Mouse (Mus musculus): ENCODE measurements at regions not wholly inside any gene's neighbourhood (a gene's known extent, or its start where the extent isn't known, plus 50 kb on each side); places are given as distances from the start of the nearest gene placed in this dataset.
A peak's percentile ranks its signal among the peaks of the same experiment; 100 is the strongest.

DNA sequence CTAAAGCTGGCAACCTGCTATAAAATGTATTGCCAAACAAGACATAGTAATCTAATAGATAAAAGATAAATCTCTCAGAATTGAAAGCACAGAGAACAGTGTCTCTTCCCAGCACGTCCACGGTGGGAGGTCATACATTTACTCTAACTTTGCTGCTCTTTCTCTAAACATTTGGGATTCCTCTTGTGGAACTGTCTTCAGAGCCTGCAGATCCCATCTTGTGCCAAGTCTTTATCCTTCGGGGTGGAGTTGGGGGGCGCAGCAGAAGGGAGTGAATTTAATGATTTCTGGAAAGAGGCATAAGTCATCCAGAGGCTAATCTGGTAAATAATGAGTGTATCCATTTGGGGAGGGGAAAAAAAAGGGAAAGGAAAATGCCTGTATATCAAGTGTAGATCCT, 65.2 kb upstream of the Lifr start:
- Histone ChIP-seq H3K4me2 (ENCODE audit: low read depth, low read length) (no peak overlapping the region), H3K4me3 (ENCODE audit: low read depth, low read length) (no peak overlapping the region), H3K27me3 (ENCODE audit: control insufficient read depth, insufficient read depth, low read length) (no peaks in the 10 kb centered on the region), H3K36me3 (replicated peaks; ENCODE audit: control insufficient read depth, insufficient read depth, low read length) (no peaks in the 10 kb centered on the region), H3K4me1 (ENCODE audit: control insufficient read depth, insufficient read depth) (no peaks in the 10 kb centered on the region), H3K9ac (replicated peaks; ENCODE audit: low read depth, low read length) (no peak overlapping the region), H3K9me3 (replicated peaks; ENCODE audit: control insufficient read depth, low read length) (no peaks in the 10 kb centered on the region), H3K27ac (ENCODE audit: low read depth) (no peak overlapping the region)
- WGBS = 65% methylated on average over 4 of the region's 4 CpGs
- DNase-seq (ENCODE audit: low spot score) = no peak
- no peak for ATAC-seq (ENCODE audit: insufficient read depth, low read depth)
- no peak for TF ChIP-seq EP300 (IDR thresholded peaks at IDR 0.05; ENCODE audit: low read depth)
- no peak for TF ChIP-seq CTCF (IDR thresholded peaks at IDR 0.05; ENCODE audit: low read depth)

GRCm38 (mm10) chr15:7031297-7032043, 58.9 kb upstream of the Lifr start:
- Histone ChIP-seq H3K4me2 (ENCODE audit: low read depth, low read length) (peak overlapping the region; percentile 19), H3K4me1 (ENCODE audit: control insufficient read depth, insufficient read depth) (0 out of 2 replicates have a peak, but pooled peaks cover 5% of the 10 kb centered on the region), H3K4me3 (ENCODE audit: low read depth, low read length) (no peak overlapping the region), H3K27ac (ENCODE audit: low read depth) (0 out of 2 replicates have a peak overlapping the region, but pooled peaks have one; percentile 35), H3K36me3 (replicated peaks; ENCODE audit: control insufficient read depth, insufficient read depth, low read length) (no peaks in the 10 kb centered on the region), H3K9me3 (replicated peaks; ENCODE audit: control insufficient read depth, low read length) (no peaks in the 10 kb centered on the region), H3K9ac (replicated peaks; ENCODE audit: low read depth, low read length) (no peak overlapping the region), H3K27me3 (ENCODE audit: control insufficient read depth, insufficient read depth, low read length) (no peaks in the 10 kb centered on the region)
- peak; percentile 34 for DNase-seq (ENCODE audit: low spot score)
- ATAC-seq (ENCODE audit: insufficient read depth, low read depth) = 0 out of 2 replicates have a peak, but pooled peaks have one; percentile 36
- TF ChIP-seq EP300 (IDR thresholded peaks at IDR 0.05; ENCODE audit: low read depth) (no peak), CTCF (IDR thresholded peaks at IDR 0.05; ENCODE audit: low read depth) (no peak)
- 40% methylated on average over 6 of the region's 6 CpGs for WGBS

DNA sequence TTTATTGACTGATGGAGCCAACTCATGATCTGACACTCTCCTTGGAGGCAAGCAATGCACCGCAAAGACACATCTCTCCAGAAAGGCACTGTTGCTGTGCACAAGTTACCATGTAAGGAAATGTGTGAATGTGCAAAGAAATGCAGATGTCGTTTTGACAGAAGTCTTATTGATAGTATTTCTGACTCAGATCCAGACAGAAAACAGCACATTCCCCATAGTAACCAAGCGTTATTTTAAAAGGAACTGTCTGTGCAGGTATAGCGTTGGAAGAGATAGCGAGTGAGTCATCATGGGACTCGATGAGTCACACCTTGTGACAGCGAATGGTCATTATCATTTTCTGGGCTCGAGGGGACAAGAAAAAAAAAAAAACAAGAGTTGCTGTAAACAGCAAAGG, 52.9 kb upstream of the Lifr start:
- no peak overlapping the region for H3K27ac ChIP-seq (ENCODE audit: low read depth)
- no peak overlapping the region for H3K4me2 ChIP-seq (ENCODE audit: low read depth, low read length)
- 41% methylated on average over 8 of the region's 8 CpGs for WGBS
- no peak for ATAC-seq (ENCODE audit: insufficient read depth, low read depth)
- no peak overlapping the region for H3K4me3 ChIP-seq (ENCODE audit: low read depth, low read length)
- TF ChIP-seq CTCF (IDR thresholded peaks at IDR 0.05; ENCODE audit: low read depth) (no peak), EP300 (IDR thresholded peaks at IDR 0.05; ENCODE audit: low read depth) (no peak)
- no peak overlapping the region for H3K9ac ChIP-seq (replicated peaks; ENCODE audit: low read depth, low read length)
- H3K4me1 ChIP-seq (ENCODE audit: control insufficient read depth, insufficient read depth) = peaks cover 4% of the 10 kb centered on the region; the same call in 1 of the 2 replicates
- DNase-seq (ENCODE audit: low spot score) = no peak
- no peaks in the 10 kb centered on the region for H3K36me3 ChIP-seq (replicated peaks; ENCODE audit: control insufficient read depth, insufficient read depth, low read length)
- no peaks in the 10 kb centered on the region for H3K9me3 ChIP-seq (replicated peaks; ENCODE audit: control insufficient read depth, low read length)
- H3K27me3 ChIP-seq (ENCODE audit: control insufficient read depth, insufficient read depth, low read length) = no peaks in the 10 kb centered on the region

- no peak for DNase-seq (ENCODE audit: low spot score)
- no peak for ATAC-seq (ENCODE audit: insufficient read depth, low read depth)
- H3K36me3 ChIP-seq (replicated peaks; ENCODE audit: control insufficient read depth, insufficient read depth, low read length) = no peaks in the 10 kb centered on the region
- WGBS = 81% methylated on average over 5 of the region's 5 CpGs
- peaks cover 4% of the 10 kb centered on the region; the same call in 1 of the 2 replicates for H3K4me1 ChIP-seq (ENCODE audit: control insufficient read depth, insufficient read depth)
- no peak overlapping the region for H3K27ac ChIP-seq (ENCODE audit: low read depth)
- no peak for TF ChIP-seq CTCF (IDR thresholded peaks at IDR 0.05; ENCODE audit: low read depth)
- TF ChIP-seq EP300 (IDR thresholded peaks at IDR 0.05; ENCODE audit: low read depth) = no peak
- no peaks in the 10 kb centered on the region for H3K27me3 ChIP-seq (ENCODE audit: control insufficient read depth, insufficient read depth, low read length)
- no peaks in the 10 kb centered on the region for H3K9me3 ChIP-seq (replicated peaks; ENCODE audit: control insufficient read depth, low read length)
- no peak overlapping the region for H3K9ac ChIP-seq (replicated peaks; ENCODE audit: low read depth, low read length)
- no peak overlapping the region for H3K4me2 ChIP-seq (ENCODE audit: low read depth, low read length)
- H3K4me3 ChIP-seq (ENCODE audit: low read depth, low read length) = no peak overlapping the region
Measured at GRCm38 (mm10) chr15:7039119-7039518, 51.3 kb upstream of the Lifr start.

GRCm38 (mm10) chr15:7039825-7040224, 50.6 kb upstream of the Lifr start:
- no peak for TF ChIP-seq CTCF (IDR thresholded peaks at IDR 0.05; ENCODE audit: low read depth)
- no peak for TF ChIP-seq EP300 (IDR thresholded peaks at IDR 0.05; ENCODE audit: low read depth)
- ATAC-seq (ENCODE audit: insufficient read depth, low read depth) (no peak), DNase-seq (ENCODE audit: low spot score) (no peak)
- Histone ChIP-seq H3K9me3 (replicated peaks; ENCODE audit: control insufficient read depth, low read length) (no peaks in the 10 kb centered on the region), H3K4me2 (ENCODE audit: low read depth, low read length) (no peak overlapping the region), H3K9ac (replicated peaks; ENCODE audit: low read depth, low read length) (no peak overlapping the region), H3K36me3 (replicated peaks; ENCODE audit: control insufficient read depth, insufficient read depth, low read length) (no peaks in the 10 kb centered on the region), H3K27me3 (ENCODE audit: control insufficient read depth, insufficient read depth, low read length) (no peaks in the 10 kb centered on the region), H3K27ac (ENCODE audit: low read depth) (no peak overlapping the region), H3K4me1 (ENCODE audit: control insufficient read depth, insufficient read depth) (peaks cover 4% of the 10 kb centered on the region; the same call in 1 of the 2 replicates), H3K4me3 (ENCODE audit: low read depth, low read length) (no peak overlapping the region)
- WGBS = 89% methylated on average over 4 of the region's 4 CpGs

All from heart, postnatal 0 days (tissue).